Mouse (Mus musculus) megakaryocyte, adult 5-6 weeks (primary cell): ENCODE data around the gene Caskin1. TPM values are rescaled to one million over a fixed set of nuclear protein-coding genes. Genes with fewer than 3 reads are reported as not detected.
A peak's percentile ranks its signal among the peaks of the same experiment; 100 is the strongest.
"Not testable (repeated sequence)": the region's sequence is repeated elsewhere in the genome, so short reads cannot be mapped to it uniquely, and the experiment has no call there.

Experiments used
- ATAC-seq: 2 replicates; pipeline ENCODE4 v1.8.0; 2016; ENCODE audit warnings: mild to moderate bottlenecking, inconsistent platforms; ENCODE audit not compliant: poor library complexity, severe bottlenecking
- total RNA-seq, 2 experiments: library from RNA; stranded (forward) in 1 of 2; stranded (reverse) in 1 of 2; fragments of 153-499, 151-499 nt in 1 of 2; fragments of 221-1000, 200-1000 nt in 1 of 2; gene quantifications; 2 replicates each; pipeline versions ENCODE4 v1.2.3 to v1.2.4; 2015 to 2017

Gene Caskin1
- total RNA-seq (2015) (not detected in 2 replicates), total RNA-seq (2017) (not detected in 2 replicates)

- ATAC-seq: no peak
These were observed at the start of gene Caskin1 for GRCm38 (mm10) chr17:24488186-24488661. TSS of gene Caskin1 (plus strand) at chr17:24488601.

- ATAC-seq: no peak
These were observed 48.0 kb upstream of the Caskin1 start for GRCm38 (mm10) chr17:24440377-24440776.

GRCm38 (mm10) chr17:24441148-24441547 is 47.3 kb upstream of the Caskin1 start:
- no peak for ATAC-seq

- ATAC-seq: no peak
These were observed 46.3 kb upstream of the Caskin1 start for GRCm38 (mm10) chr17:24442107-24442506.

GRCm38 (mm10) chr17:24442632-24443155 is 45.7 kb upstream of the Caskin1 start, which contains the start of gene Dnase1l2:
TSS of gene Dnase1l2 (minus strand) at chr17:24443105.
- ATAC-seq: no peak

- ATAC-seq: no peak
These were observed 45.0 kb upstream of the Caskin1 start for GRCm38 (mm10) chr17:24443409-24443808.

GRCm38 (mm10) chr17:24446590-24446989 is 41.8 kb upstream of the Caskin1 start:
- ATAC-seq: no peak

- no peak for ATAC-seq
These were observed 38.9 kb upstream of the Caskin1 start for GRCm38 (mm10) chr17:24449507-24449906.

- ATAC-seq: no peak
These were observed 37.2 kb upstream of the Caskin1 start for GRCm38 (mm10) chr17:24451220-24451619.

GRCm38 (mm10) chr17:24453372-24453771 is 35.0 kb upstream of the Caskin1 start:
- no peak for ATAC-seq

- ATAC-seq: no peak
These were observed 34.1 kb upstream of the Caskin1 start for GRCm38 (mm10) chr17:24454218-24454755.

- ATAC-seq: peak; percentile 96
These were observed 33.5 kb upstream of the Caskin1 start for GRCm38 (mm10) chr17:24454756-24455522.

GRCm38 (mm10) chr17:24455523-24456206 is 32.7 kb upstream of the Caskin1 start:
- ATAC-seq: not testable (repeated sequence)

- peak; percentile 49; the same call in 1 of the 2 replicates for ATAC-seq
These were observed 26.8 kb upstream of the Caskin1 start for GRCm38 (mm10) chr17:24461580-24461979.

- no peak for ATAC-seq
These were observed 25.5 kb upstream of the Caskin1 start for GRCm38 (mm10) chr17:24462932-24463331.

GRCm38 (mm10) chr17:24463374-24464133 is 24.8 kb upstream of the Caskin1 start:
- ATAC-seq: peak; percentile 82

- no peak for ATAC-seq
These were observed 19.7 kb upstream of the Caskin1 start for GRCm38 (mm10) chr17:24468636-24469246.

- no peak for ATAC-seq
These were observed 19.0 kb upstream of the Caskin1 start for GRCm38 (mm10) chr17:24469336-24469909.

- ATAC-seq: peak; percentile 96
These were observed 18.3 kb upstream of the Caskin1 start, which contains the start of the genes E4f1 and Pgp for GRCm38 (mm10) chr17:24469910-24470602. TSS of gene E4f1 (minus strand) at chr17:24470313. TSS of gene Pgp (plus strand) at chr17:24470392.
